In the genomic region with DNA sequence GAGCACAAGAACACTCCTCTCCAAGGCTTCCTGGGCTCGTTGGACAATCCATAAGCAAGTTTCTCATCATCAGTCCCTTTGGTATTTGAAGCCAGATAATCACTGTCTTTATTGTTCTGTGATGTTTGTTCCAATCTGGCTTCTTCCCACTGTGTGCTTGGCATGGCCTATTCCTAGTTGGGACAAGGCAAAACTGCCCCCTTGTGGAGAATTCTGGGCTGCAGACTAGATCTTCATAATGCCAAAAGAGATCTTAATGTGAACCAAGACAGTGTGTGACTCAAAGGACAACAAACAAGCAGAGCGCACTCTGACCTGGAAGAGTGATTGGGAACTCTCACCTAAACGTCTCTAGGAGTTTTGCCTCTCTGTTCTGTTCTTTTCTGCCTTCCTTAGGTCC, we compare ENCODE assay signal across 8 mouse cellular contexts. TPM values are rescaled to one million over a fixed set of nuclear protein-coding genes. Genes with fewer than 3 reads are reported as not detected.
DNase-seq lines count a peak whose midpoint lies in the region; ATAC-seq and TF ChIP-seq lines count a peak whose summit lies in the region.

No protein-coding gene starts in this region.

- H3K9me3 ChIP-seq in heart, embryonic 10.5 days = no peaks in the 10 kb centered on the region
- no peaks in the 10 kb centered on the region for H3K9me3 ChIP-seq in midbrain, postnatal 0 days (ENCODE audit: low read length)
- no peaks in the 10 kb centered on the region for H3K9me3 ChIP-seq in midbrain, embryonic 10.5 days (replicated peaks)
- no peaks in the 10 kb centered on the region for H3K9me3 ChIP-seq in midbrain, embryonic 11.5 days (ENCODE audit: control insufficient read depth, low read length)

- no peaks in the 10 kb centered on the region for H3K4me1 ChIP-seq in heart, embryonic 10.5 days
- H3K4me1 ChIP-seq in midbrain, postnatal 0 days (ENCODE audit: insufficient read depth, low read length) = no peaks in the 10 kb centered on the region
- 0 out of 2 replicates have a peak, but pooled peaks cover 2% of the 10 kb centered on the region for H3K4me1 ChIP-seq in midbrain, embryonic 10.5 days
- no peaks in the 10 kb centered on the region for H3K4me1 ChIP-seq in midbrain, embryonic 11.5 days (ENCODE audit: control insufficient read depth, insufficient read depth, low read length)

- H3K9ac ChIP-seq in midbrain, postnatal 0 days (replicated peaks; ENCODE audit: low read length, poor library complexity, severe bottlenecking) = no peak overlapping the region
- H3K9ac ChIP-seq in midbrain, embryonic 11.5 days (ENCODE audit: low read length) = no peak overlapping the region

- H3K27ac ChIP-seq in heart, embryonic 10.5 days = no peak overlapping the region
- H3K27ac ChIP-seq in midbrain, postnatal 0 days (ENCODE audit: low read depth, low read length) = no peak overlapping the region
- H3K27ac ChIP-seq in midbrain, embryonic 10.5 days (replicated peaks) = no peak overlapping the region
- no peak overlapping the region for H3K27ac ChIP-seq in midbrain, embryonic 11.5 days (ENCODE audit: low read depth, low read length)

- H3K36me3 ChIP-seq in heart, embryonic 10.5 days = no peaks in the 10 kb centered on the region
- no peaks in the 10 kb centered on the region for H3K36me3 ChIP-seq in midbrain, postnatal 0 days (ENCODE audit: insufficient read depth, low read length)
- H3K36me3 ChIP-seq in midbrain, embryonic 10.5 days = no peaks in the 10 kb centered on the region
- H3K36me3 ChIP-seq in midbrain, embryonic 11.5 days (ENCODE audit: control insufficient read depth, insufficient read depth, low read length) = no peaks in the 10 kb centered on the region

- ATAC-seq in midbrain, postnatal 0 days (ENCODE audit: low FRiP score) = no peak
- ATAC-seq in midbrain, embryonic 11.5 days (ENCODE audit: low FRiP score) = no peak

- H3K27me3 ChIP-seq in heart, embryonic 10.5 days (ENCODE audit: insufficient read depth, poor library complexity, severe bottlenecking) = no peaks in the 10 kb centered on the region
- H3K27me3 ChIP-seq in midbrain, postnatal 0 days (ENCODE audit: insufficient read depth, low read length) = no peaks in the 10 kb centered on the region
- H3K27me3 ChIP-seq in midbrain, embryonic 10.5 days (ENCODE audit: low read depth, poor library complexity, severe bottlenecking) = no peaks in the 10 kb centered on the region
- H3K27me3 ChIP-seq in midbrain, embryonic 11.5 days (ENCODE audit: control insufficient read depth, insufficient read depth, low read length) = no peaks in the 10 kb centered on the region

- 51% methylated on average over 3 of the region's 3 CpGs for WGBS in heart, embryonic 10.5 days
- WGBS in midbrain, postnatal 0 days = 49% methylated on average over 3 of the region's 3 CpGs
- WGBS in midbrain, embryonic 10.5 days = 55% methylated on average over 3 of the region's 3 CpGs
- WGBS in midbrain, embryonic 11.5 days = 44% methylated on average over 3 of the region's 3 CpGs

- intact Hi-C loops in heart, postnatal 10 days (cut with DNase I) = loop anchor here (10.0 kb wide), 1 partner anchor 347 kb away; no protein-coding TSS in a partner anchor

- H3K4me2 ChIP-seq in midbrain, postnatal 0 days (ENCODE audit: low read depth, low read length, poor library complexity, severe bottlenecking) = no peak overlapping the region
- H3K4me2 ChIP-seq in midbrain, embryonic 11.5 days = no peak overlapping the region

- H3K4me3 ChIP-seq in heart, embryonic 10.5 days = no peak overlapping the region
- no peak overlapping the region for H3K4me3 ChIP-seq in midbrain, postnatal 0 days (ENCODE audit: low read depth, low read length)
- no peak overlapping the region for H3K4me3 ChIP-seq in midbrain, embryonic 10.5 days
- no peak overlapping the region for H3K4me3 ChIP-seq in midbrain, embryonic 11.5 days (ENCODE audit: low read depth, low read length)

- TF ChIP-seq CTCF in midbrain, postnatal 0 days (IDR thresholded peaks at IDR 0.05) = peak; percentile 52

- DNase-seq in heart, postnatal 10 days = peak; percentile 10 to 48
- DNase-seq in heart, embryonic 10.5 days (ENCODE audit: low spot score) = no peak
- peak; percentile 39 for DNase-seq in midbrain, postnatal 0 days (ENCODE audit: low spot score)
- DNase-seq in midbrain, embryonic 10.5 days (ENCODE audit: low spot score) = no peak
- DNase-seq in adrenal gland, adult 2 months = peak; percentile 75
- peak; percentile 52 for DNase-seq in lung, postnatal 14 days
- DNase-seq in spleen, adult 12 weeks (ENCODE audit: low spot score) = no peak
- no peak for DNase-seq in midbrain, embryonic 11.5 days (ENCODE audit: low spot score, missing footprints)

RNA-seq across cellular contexts. Expression of a gene that starts 23.4 kb away (rescaled TPM):
- total RNA-seq in heart, postnatal 10 days (2021) = 1 to 10 TPM; 2.2 to 2.7 TPM
- 1.7 TPM in 2 replicates for polyA plus RNA-seq in heart, embryonic 10.5 days (2016; fragmentation: Nextera tagmentation; extraction: Ambion mirVana)
- total RNA-seq in midbrain, postnatal 0 days (2014; rRNA removed) = 19.0 and 25.0 TPM in 2 replicates
- polyA plus RNA-seq in midbrain, postnatal 0 days (2015; fragmentation: Nextera tagmentation; extraction: Ambion mirVana) = 15.6 and 19.5 TPM in 2 replicates
- polyA plus RNA-seq in midbrain, embryonic 10.5 days (2016; fragmentation: Nextera tagmentation; extraction: Ambion mirVana) = 5.2 and 8.8 TPM in 2 replicates
- total RNA-seq in adrenal gland, adult 2 months (2021) = 10 to 100 TPM in 1 of 2 experiments, 1 to 10 TPM in 1; 1.5 to 55.2 TPM
- 1.9 and 6.5 TPM in 2 replicates for polyA plus RNA-seq in adrenal gland, adult 2 months (2012; rRNA removed)
- polyA plus RNA-seq in midbrain, embryonic 11.5 days (2014; fragmentation: Nextera tagmentation; extraction: Ambion mirVana) = 8.9 and 9.1 TPM in 2 replicates

Comparison
In these comparisons a context has a peak if more than half of its experiments do, and no peak if none do; other contexts are left out.
1. DNase-seq: peak in heart, postnatal 10 days (2 of 2), midbrain, postnatal 0 days (single experiment), adrenal gland, adult 2 months (single experiment) and lung, postnatal 14 days (single experiment); none in heart, embryonic 10.5 days (single experiment), midbrain, embryonic 10.5 days (single experiment), spleen, adult 12 weeks (single experiment) and midbrain, embryonic 11.5 days (single experiment).